8 mouse cellular contexts compared by ENCODE assay signal in genomic region chr12:108793453-108793941, GRCm38 (mm10). TPM values are rescaled to one million over a fixed set of nuclear protein-coding genes. Genes with fewer than 3 reads are reported as not detected.
DNase-seq lines count a peak whose midpoint lies in the region; ATAC-seq lines count a peak whose summit lies in the region.

No protein-coding gene starts in this region.

- no peak for ATAC-seq in heart, embryonic 11.5 days (replicated peaks; ENCODE audit: insufficient number of reproducible peaks, low FRiP score, low TSS enrichment)
- ATAC-seq in lung, embryonic 15.5 days (ENCODE audit: borderline replicate concordance, extremely low read depth, low FRiP score, low TSS enrichment), result no peak

- peak overlapping the region; percentile 97 for H3K9ac ChIP-seq in heart, embryonic 11.5 days (ENCODE audit: low read depth, low read length)
- peak overlapping the region; percentile 96 for H3K9ac ChIP-seq in lung, embryonic 15.5 days

- H3K4me1 ChIP-seq in heart, embryonic 11.5 days (ENCODE audit: control insufficient read depth, insufficient read depth, low read length), result peaks cover 17% of the 10 kb centered on the region
- peaks cover 31% of the 10 kb centered on the region for H3K4me1 ChIP-seq in lung, embryonic 15.5 days

- H3K27ac ChIP-seq in heart, embryonic 11.5 days (ENCODE audit: low read depth, low read length), result peak overlapping the region; percentile 99
- H3K27ac ChIP-seq in lung, embryonic 15.5 days, result peak overlapping the region; percentile 100

- H3K36me3 ChIP-seq in heart, embryonic 11.5 days (ENCODE audit: control insufficient read depth, insufficient read depth, low read length), result no peaks in the 10 kb centered on the region
- no peaks in the 10 kb centered on the region for H3K36me3 ChIP-seq in lung, embryonic 15.5 days

- WGBS in heart, embryonic 11.5 days (ENCODE audit: insufficient replicate concordance), result under 1% methylated on average over 50 of the region's 71 CpGs
- WGBS in lung, embryonic 15.5 days, result 0% methylated on average over 57 of the region's 71 CpGs

- no peaks in the 10 kb centered on the region for H3K9me3 ChIP-seq in heart, embryonic 11.5 days (replicated peaks; ENCODE audit: control insufficient read depth, low read length)
- H3K9me3 ChIP-seq in lung, embryonic 15.5 days, result no peaks in the 10 kb centered on the region

- H3K27me3 ChIP-seq in heart, embryonic 11.5 days (ENCODE audit: control insufficient read depth, insufficient read depth, low read length), result no peaks in the 10 kb centered on the region
- no peaks in the 10 kb centered on the region for H3K27me3 ChIP-seq in lung, embryonic 15.5 days

- H3K4me2 ChIP-seq in heart, embryonic 11.5 days, result peak overlapping the region; percentile 76
- H3K4me2 ChIP-seq in lung, embryonic 15.5 days, result peak overlapping the region; percentile 46

- peak; percentile 55 for DNase-seq in layer of hippocampus, adult 11-12 months (ENCODE audit: low spot score)
- no peak for DNase-seq in layer of hippocampus, adult 9-10 months (ENCODE audit: low spot score)
- peak; percentile 59 to 64 for DNase-seq in cerebellum, postnatal 14 days
- peak; percentile 10 to 63 for DNase-seq in kidney, postnatal 25 days
- peak; percentile 47 for DNase-seq in right cerebral cortex, postnatal 14 days
- peak; percentile 20 for DNase-seq in urinary bladder, postnatal 25 days (ENCODE audit: low spot score)

- H3K4me3 ChIP-seq in heart, embryonic 11.5 days (ENCODE audit: low read depth, low read length), result peak overlapping the region; percentile 100
- H3K4me3 ChIP-seq in lung, embryonic 15.5 days, result peak overlapping the region; percentile 99

RNA-seq across cellular contexts. Expression of gene Yy1, which starts 0.7 kb away (rescaled TPM):
- polyA plus RNA-seq in heart, embryonic 11.5 days (2014; fragmentation: Nextera tagmentation; extraction: Ambion mirVana), result 13.0 and 14.2 TPM in 2 replicates
- polyA plus RNA-seq in lung, embryonic 15.5 days (2015; fragmentation: Nextera tagmentation; extraction: Ambion mirVana), result 19.3 and 21.6 TPM in 2 replicates

RNA-seq across cellular contexts. Expression of gene Slc25a29, which starts 42.2 kb away (rescaled TPM):
- polyA plus RNA-seq in heart, embryonic 11.5 days (2014; fragmentation: Nextera tagmentation; extraction: Ambion mirVana), result 4.0 and 4.2 TPM in 2 replicates
- 8.0 and 8.6 TPM in 2 replicates for polyA plus RNA-seq in lung, embryonic 15.5 days (2015; fragmentation: Nextera tagmentation; extraction: Ambion mirVana)

RNA-seq across cellular contexts. Expression of gene Slc25a47, which starts 42.3 kb away (rescaled TPM):
- polyA plus RNA-seq in heart, embryonic 11.5 days (2014; fragmentation: Nextera tagmentation; extraction: Ambion mirVana), result 4.7 and 5.4 TPM in 2 replicates
- 9.7 and 10.1 TPM in 2 replicates for polyA plus RNA-seq in lung, embryonic 15.5 days (2015; fragmentation: Nextera tagmentation; extraction: Ambion mirVana)
